Mouse (Mus musculus) small intestine, adult 2 months (tissue): ENCODE data around the gene Gm47995.

Source experiments
- CTCF ChIP-seq: fragments of 200-500 bp; IDR thresholded peaks from 2 replicates; pipeline ENCODE4 v1.5.1; 2012; ENCODE audit warnings: low read depth, mild to moderate bottlenecking, control low read depth, inconsistent platforms, low read length, moderate library complexity, mixed read lengths; ENCODE audit not compliant: insufficient replicate concordance, insufficient read length; ENCODE audit errors: extremely low read depth
- POLR2A ChIP-seq: fragments of 200-500 bp; IDR thresholded peaks from 2 replicates; pipeline ENCODE4 v1.6.1; 2012; ENCODE audit warnings: low read depth, mild to moderate bottlenecking, control low read depth, inconsistent platforms, low read length, moderate library complexity

DNA sequence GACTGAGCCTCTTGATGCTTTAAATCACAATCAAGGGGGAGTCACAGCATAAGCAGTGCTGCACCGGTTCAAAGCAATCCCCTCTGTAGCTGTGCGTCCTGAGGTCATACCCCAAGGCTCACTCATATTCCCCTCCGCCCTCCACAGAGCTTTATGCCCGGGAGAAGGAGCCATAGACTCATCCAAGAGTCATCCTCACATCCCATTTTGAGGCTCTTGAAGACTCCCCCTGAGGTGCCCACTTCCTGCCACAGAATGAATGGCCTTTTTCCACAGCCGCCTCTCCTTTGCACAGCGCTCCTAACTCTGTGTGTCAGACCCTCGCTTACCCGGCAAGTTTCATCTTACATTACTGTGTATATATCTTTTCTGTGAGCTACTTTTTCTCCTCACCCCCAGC lies 29.3 kb downstream of the Gm47995 start:
- no peak for TF ChIP-seq CTCF
- TF ChIP-seq POLR2A = no peak
